Mouse (Mus musculus) small intestine, adult 2 months (tissue): Measurements from ENCODE around the gene Sptbn2.

ENCODE experiments used
- CTCF ChIP-seq: fragments of 200-500 bp; IDR thresholded peaks from 2 replicates; pipeline ENCODE4 v1.5.1; 2012; ENCODE audit warnings: low read depth, mild to moderate bottlenecking, control low read depth, inconsistent platforms, low read length, moderate library complexity, mixed read lengths; ENCODE audit not compliant: insufficient replicate concordance, insufficient read length; ENCODE audit errors: extremely low read depth
- POLR2A ChIP-seq: fragments of 200-500 bp; IDR thresholded peaks from 2 replicates; pipeline ENCODE4 v1.6.1; 2012; ENCODE audit warnings: low read depth, mild to moderate bottlenecking, control low read depth, inconsistent platforms, low read length, moderate library complexity

GRCm38 (mm10) chr19:4786313-4786712, 75.3 kb downstream of the Sptbn2 start:
- TF ChIP-seq CTCF (no peak), POLR2A (no peak)
